Mouse (Mus musculus) mammary gland, adult 2 months (tissue): Measurements from ENCODE around the gene Gm45015. TPM values are rescaled to one million over a fixed set of nuclear protein-coding genes. Genes with fewer than 3 reads are reported as not detected.

Source experiments
- polyA plus RNA-seq: library from polyadenylated mRNA; depleted of rRNA; stranded (reverse); fragments of >200 nt; gene quantifications from 2 replicates; pipeline ENCODE4 v1.2.3, GENCODE M21; 2012; ENCODE audit warnings: low replicate concordance; rRNA removed

Gene Gm45015
- 0.09 TPM in 1 of 2 replicates, not detected in the other for polyA plus RNA-seq

GRCm38 (mm10) chrX:73336740-73337139 lies at the start of gene Gm45015:
Gm45015 (minus strand) TSS chrX:73336840.

GRCm38 (mm10) chrX:73342483-73342895 lies 5.8 kb upstream of the Gm45015 start, which contains the start of gene Zfp275:
Zfp275 (plus strand) TSS chrX:73342621.

DNA sequence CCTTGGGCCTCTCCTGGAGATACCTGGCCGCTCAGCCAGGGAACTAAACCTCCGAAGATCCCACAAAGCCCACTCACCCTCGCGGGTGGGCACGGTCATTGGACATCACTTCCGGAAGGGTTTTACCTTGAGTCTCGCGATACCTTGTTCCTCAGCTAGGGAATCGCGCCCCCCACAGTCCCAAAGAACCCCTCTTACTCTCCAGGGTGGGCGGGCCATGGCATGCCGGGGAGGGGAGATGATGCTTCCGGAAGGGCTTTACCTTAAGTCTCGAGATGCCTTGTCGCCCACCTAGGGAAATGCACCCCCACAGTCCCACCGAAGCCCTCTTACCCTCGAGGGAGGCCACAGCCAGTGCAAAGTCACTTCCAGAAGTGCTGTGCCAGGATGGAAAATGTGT lies 43.8 kb downstream of the Gm45015 start, which contains the start of the genes Xlr5a and Xlr5c:
Gene Xlr5a (minus strand): TSS at position 101 of the 400 bp plus-strand sequence.
Gene Xlr5c (minus strand): TSS at position 101 of the 400 bp plus-strand sequence.

Other genes with a start within 250 kb of the Gm45015 start
- 0.19 TPM in 1 of 2 replicates, not detected in the other for gene Xlr3a, start 239.7 kb downstream of the Gm45015 start, polyA plus RNA-seq
- 0.07 and 0.17 TPM in 2 replicates for gene Gm14685, start 219.8 kb downstream of the Gm45015 start, polyA plus RNA-seq
- gene Xlr5b, start 188.0 kb downstream of the Gm45015 start, polyA plus RNA-seq: not detected in 2 replicates
- not detected in 2 replicates for gene DXBay18, start 187.4 kb downstream of the Gm45015 start, polyA plus RNA-seq
- not detected in 2 replicates for gene Spin2d, start 159.9 kb downstream of the Gm45015 start, polyA plus RNA-seq
- 0.75 and 3.2 TPM in 2 replicates for gene Xlr3b, start 144.6 kb downstream of the Gm45015 start, polyA plus RNA-seq
- gene Xlr4b, start 122.5 kb downstream of the Gm45015 start, polyA plus RNA-seq: 1.4 and 2.4 TPM in 2 replicates
- 10.8 and 30.5 TPM in 2 replicates for gene F8a, start 108.5 kb downstream of the Gm45015 start, polyA plus RNA-seq
- 0.72 and 1.3 TPM in 2 replicates for gene Xlr4c, start 93.7 kb downstream of the Gm45015 start, polyA plus RNA-seq
- gene Xlr3c, start 71.5 kb downstream of the Gm45015 start, polyA plus RNA-seq: 0.13 TPM in 1 of 2 replicates, not detected in the other
- gene Xlr5a, start 43.9 kb downstream of the Gm45015 start, polyA plus RNA-seq: not detected in 2 replicates
- gene Xlr5c, start 43.9 kb downstream of the Gm45015 start, polyA plus RNA-seq: 0.17 and 0.26 TPM in 2 replicates
- 15.9 and 24.5 TPM in 2 replicates for gene Zfp275, start 5.8 kb upstream of the Gm45015 start, polyA plus RNA-seq
- 0.07 and 0.54 TPM in 2 replicates for gene Gm18336, start 61.9 kb upstream of the Gm45015 start, polyA plus RNA-seq
- 0.05 and 0.07 TPM in 2 replicates for gene Zfp92, start 74.3 kb upstream of the Gm45015 start, polyA plus RNA-seq
- gene Trex2, start 98.5 kb upstream of the Gm45015 start, polyA plus RNA-seq: 1.1 and 3.4 TPM in 2 replicates
- gene Haus7, start 122.2 kb upstream of the Gm45015 start, polyA plus RNA-seq: 23.8 and 32.0 TPM in 2 replicates
- 209 and 447 TPM in 2 replicates for gene Bgn, start 146.8 kb upstream of the Gm45015 start, polyA plus RNA-seq
- gene Atp2b3, start 166.2 kb upstream of the Gm45015 start, polyA plus RNA-seq: 0.72 TPM in 1 of 2 replicates, not detected in the other